Mouse (Mus musculus) R1 (cell line): ENCODE measurements around the gene Gng8.
A peak's percentile ranks its signal among the peaks of the same experiment; 100 is the strongest.

Experiments used
- DNase-seq: peaks from one replicate; pipeline ENCODE4 v3.0.0-alpha.2; 2018; ENCODE audit warnings: low read depth, low spot score

Gng8 gene

DNA sequence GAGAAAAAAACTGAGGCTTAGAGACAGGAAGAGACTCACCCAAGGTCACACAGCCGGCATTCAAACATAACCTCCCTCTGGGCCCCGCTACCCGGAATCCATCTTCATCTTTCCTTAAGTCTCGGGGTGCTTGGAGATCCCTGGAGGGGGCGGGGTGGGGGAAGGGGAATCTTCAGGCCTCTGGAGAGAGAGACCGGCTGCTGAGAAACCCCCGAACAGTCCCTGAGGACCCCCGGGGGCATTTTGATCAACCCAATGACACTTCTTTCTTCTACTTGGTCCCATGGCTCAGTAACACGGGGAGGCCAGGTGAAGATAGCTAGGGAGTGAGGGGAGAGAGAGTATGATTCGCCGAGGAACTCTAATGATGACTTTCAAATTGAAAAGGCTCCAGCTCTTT, 15.6 kb upstream of the Gng8 start:
- DNase-seq: no peak

DNA sequence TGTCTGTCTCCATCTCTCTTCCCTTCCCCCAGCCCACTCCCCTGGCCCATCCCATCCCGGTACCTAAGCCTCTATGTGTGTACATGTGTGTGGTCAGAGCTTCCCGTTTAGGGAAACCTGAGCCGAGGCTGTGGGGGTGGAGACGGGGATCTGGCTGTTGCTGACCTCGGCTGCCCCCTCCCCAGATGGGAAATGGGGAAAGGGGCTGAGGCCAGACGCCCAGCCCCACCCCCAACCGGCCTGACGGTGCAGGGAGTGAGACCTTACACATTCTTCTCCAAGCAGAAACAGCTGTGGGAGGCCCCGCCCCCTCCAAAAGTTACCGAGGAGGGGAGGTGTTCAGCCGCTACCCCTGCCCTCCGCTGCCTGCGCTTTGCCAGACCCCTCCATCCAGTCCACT, 15.0 kb upstream of the Gng8 start:
- DNase-seq: peak; percentile 75

DNA sequence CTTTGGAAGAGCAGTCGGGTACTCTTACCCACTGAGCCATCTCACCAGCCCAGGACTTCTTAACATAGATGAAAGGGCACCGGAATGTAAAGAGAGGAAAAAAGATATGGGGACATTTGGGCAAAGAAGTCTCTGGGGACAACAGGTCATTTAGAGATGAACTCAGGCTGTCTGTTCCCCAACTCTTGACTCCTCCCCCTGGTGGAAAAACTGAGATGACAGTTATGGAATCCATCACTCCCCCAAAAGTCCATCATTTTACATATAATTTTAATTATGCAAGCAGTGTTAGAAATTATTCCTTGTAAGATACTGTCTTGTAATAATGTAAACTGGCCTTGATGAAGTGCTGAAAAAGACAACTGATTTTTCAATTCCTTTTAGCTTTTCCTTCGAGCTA, 13.9 kb upstream of the Gng8 start:
- DNase-seq: no peak

DNA sequence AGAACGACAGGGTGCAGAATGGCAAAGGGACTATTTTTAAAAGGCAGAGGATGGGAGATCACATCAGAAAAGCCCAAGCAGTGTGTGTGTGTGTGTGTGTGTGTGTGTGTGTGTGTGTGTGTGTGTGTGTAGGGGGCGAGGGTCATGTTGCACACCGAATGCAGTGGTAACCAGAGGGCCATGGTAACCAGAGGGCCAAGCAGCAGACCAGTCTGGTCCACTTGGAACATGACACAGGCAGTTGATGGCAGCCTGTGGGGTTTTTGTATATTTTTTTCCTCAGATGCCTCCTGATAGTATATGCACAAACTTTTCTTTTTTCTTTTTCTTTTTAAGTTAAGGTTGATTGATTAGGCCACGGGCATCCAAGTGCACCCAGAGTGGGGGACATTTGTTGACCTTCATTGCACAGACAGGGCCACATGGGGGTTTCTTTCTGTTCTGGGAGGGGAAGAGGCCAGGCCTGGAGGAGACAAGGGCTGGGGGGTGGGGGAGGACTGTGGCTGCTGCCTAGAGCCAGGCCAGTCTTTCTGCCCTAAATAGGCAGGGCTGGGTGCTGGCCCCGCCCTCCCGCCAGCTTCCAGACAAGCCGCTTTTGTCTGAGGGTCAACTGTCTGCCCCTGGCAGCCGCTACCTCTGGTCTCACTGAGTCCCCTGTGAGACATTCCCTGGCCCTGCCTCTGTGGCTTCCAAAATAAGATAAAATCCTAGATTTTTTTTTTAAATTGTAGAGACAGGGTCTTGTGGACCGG, 11.6 kb upstream of the Gng8 start:
- peak; percentile 64 for DNase-seq

DNA sequence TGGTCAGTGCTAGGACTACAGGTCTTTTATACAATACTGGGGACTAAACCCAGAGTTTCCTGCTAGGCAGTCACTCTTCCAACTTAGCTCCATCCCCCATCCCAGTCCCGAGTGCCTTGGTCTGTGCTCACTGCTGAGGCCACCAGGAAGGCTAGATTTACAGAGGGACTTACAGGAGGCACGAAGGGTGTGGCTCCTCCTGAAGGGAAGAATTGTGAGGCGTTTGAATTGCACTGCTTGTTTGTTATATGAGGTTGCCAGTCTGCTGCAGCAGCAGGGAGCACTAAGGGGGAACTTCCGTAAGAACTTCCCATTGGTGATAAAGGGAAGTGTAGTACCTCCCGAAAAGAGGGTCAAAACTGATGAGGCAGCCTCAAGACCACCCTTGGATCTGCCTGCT, 11.0 kb upstream of the Gng8 start:
- peak; percentile 60 for DNase-seq

DNA sequence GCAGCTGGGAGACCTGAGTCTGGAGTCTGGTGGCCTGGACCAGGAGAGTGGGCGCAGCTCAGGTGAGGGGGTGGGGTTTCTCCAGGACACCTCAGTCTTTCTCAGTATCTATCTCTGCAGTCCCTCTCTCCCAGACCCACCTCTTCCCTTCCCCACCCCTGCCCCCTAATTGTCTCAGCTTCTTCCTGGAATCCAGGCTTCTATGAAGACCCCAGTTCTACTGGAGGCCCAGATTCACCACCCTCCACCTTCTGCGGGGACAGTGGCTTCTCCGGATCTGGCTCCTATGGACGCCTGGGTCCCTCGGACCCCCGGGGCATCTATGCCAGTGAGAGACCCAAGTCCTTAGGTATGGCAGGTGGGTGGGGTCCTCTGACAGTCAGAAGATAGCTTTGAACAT, 8.4 kb upstream of the Gng8 start:
- DNase-seq: no peak

DNA sequence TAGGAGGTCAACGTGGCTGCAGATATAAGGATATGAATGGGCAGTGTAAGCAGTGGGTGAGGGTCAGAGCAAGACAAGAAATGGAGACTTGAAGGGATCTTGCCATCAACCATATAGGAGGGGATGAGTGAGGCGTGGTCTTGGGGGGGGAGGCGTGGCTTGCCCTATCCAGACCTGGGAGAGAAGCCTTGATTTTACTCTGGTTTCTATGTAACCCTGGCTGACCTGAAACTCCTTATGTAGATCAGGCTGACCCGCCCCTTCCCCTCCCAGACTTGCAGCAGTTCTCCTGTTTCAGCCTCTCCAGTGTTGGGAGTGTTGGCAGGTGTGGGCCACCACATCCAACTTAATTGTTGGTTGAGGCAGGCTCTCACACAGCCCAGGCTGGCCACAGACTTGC, 7.3 kb upstream of the Gng8 start:
- no peak for DNase-seq

DNA sequence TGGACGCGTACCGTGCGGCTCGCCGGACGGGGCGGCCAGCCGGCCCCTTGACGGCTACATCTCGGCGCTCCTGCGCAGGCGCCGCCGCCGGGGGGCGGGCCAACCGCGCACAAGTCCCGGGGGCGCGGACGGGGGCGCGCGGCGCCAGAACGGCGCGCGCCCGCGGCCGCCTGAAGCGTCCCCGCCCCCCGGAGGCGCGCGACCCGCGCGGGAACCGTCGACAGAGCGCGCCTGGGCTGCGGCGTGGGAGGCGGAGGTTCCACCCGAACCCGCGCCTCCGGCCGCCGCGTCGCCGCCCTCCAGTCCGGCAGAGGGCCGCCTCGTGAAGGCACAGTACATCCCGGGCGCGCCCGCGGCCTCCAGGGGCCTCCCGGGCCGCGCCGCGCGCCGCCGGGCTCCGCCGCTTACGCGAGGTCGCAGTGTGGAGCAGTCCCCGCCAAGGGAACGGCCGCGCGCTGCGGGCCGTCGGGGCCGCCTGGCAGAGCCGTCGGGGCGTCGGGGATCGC, 6.3 kb upstream of the Gng8 start:
- peak; percentile 69 for DNase-seq

DNA sequence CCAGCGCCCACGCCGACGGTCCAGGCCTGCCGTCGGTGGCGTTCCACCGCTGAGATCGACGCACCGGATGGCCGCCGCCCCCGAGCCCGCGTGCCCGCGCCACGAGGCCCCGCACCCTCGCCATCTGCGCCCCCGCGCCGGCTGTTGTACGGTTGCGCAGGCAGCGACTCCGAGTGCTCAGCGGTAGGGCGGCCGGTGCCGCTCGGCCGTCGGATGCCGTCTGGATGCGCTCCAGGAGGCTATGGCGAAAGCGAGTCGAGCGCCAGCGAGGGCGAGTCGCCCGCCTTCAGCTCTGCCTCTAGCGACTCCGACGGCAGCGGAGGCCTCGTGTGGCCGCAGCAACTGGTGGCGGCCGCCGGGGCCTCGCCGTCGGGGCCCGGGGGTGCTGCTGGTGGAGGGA, 5.7 kb upstream of the Gng8 start:
- DNase-seq: no peak

DNA sequence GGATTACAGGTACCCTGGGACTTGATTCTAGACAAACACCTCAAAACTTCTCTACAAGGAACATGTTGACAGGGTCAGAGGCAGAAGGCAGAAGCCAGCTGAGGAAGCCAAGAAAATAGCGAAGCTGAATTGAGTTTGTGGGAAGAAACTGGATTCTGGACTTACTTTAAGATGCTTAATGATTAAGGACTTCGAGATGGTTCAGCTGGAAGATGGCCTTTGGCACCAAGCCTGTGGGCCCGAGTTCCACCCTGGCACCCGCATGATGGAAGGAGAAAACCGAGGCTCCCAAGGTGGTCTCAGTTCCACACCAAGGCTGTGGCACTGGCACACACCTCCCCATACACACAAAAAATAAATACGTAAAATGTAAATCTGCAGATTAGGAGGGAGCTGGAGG, 1.1 kb upstream of the Gng8 start:
- DNase-seq: no peak

DNA sequence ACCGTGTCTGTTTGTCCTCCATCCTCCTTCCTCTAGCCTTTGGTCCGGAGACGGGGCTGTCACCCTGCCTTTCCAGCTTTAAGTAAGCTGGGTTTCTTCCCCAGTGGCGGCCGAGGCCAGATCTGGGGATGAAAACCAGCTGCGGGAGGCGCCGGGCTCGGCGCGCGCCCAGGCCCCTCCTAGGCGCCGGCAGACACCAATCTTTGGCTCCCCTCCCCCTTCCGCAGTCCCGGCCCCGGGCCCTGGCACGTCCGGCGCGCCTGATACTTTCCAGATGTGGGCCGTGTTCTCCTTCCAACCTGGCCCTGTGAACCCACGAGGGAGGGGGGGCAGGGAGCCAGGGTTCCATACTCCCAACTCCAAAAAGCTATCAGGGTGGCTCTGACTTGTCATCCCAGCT, 642 bp upstream of the Gng8 start:
- DNase-seq: no peak

DNA sequence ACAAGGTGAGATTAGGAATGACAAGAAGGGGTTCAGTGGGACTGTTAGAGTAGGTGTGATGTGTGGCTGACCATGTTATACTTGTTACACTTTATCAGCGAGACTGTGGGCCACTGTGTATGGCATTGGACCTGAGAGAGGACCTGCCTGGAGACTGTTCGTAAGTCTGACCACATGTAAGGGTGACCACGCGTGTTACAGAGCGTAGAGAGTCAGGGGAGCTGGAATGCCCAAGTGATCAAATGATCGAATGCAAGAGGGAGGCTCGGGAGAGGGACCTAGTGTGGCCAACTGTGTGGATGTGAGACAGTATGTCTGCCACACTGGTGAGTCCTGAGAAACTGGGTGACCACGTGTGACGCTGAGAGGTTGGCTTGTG, 755 bp downstream of the Gng8 start:
- DNase-seq: no peak

DNA sequence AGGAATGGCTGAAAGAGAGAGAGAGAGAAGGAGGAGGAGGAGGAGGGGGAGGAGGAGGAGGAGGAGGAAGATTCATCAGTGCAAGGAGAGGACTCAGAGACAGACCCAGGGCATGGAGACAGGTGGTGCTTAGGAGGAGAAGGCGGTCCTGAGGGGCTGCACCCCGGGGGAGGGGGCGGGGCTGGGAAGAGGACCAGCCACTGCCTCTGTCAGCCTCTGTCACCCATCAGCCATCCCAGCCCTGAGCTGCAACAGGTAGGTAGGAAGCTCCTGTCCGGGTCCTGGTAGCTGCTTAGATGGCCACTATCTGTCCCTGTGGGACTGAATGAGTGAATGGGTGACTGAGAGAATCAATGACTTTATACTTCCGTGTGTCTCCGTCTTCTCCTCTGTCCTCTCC, 2.0 kb downstream of the Gng8 start:
- DNase-seq: no peak

DNA sequence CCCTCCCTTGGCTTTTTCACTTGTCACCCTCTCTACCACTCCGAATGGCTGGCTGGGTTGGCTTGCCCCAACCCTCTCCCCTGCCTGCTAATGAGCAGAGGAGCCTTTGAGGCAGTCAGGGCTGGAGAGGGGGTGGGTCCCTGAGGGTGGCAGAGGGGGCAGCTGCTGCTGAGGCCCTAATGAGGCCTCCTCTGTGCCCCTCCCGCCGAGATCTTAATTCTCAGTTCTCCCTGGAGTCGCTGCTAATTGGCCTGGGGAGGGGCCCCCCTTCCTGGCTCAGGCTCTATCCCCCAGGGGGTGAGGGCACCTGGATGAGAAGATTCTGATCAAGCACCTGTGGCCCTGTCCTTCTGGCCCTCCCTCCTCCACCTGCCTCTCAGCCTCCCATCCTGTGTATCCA, 2.7 kb downstream of the Gng8 start:
- no peak for DNase-seq

DNA sequence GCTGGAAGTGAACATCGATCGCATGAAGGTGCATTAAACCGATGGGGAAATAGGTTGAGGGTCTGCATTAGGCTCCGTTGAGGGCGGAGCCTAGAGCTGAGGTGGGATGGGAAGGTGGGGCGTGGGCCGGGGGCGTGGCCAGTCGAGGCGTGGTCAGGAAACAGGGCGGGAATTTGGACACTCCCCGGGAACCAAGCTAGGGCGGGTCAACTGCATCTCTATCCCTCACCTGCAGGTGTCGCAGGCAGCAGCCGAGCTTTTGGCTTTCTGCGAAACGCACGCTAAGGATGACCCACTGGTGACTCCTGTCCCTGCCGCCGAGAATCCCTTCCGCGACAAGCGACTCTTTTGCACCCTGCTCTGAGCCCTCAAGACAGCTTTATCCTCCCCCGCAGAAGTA, 3.4 kb downstream of the Gng8 start:
- peak; percentile 88 for DNase-seq

DNA sequence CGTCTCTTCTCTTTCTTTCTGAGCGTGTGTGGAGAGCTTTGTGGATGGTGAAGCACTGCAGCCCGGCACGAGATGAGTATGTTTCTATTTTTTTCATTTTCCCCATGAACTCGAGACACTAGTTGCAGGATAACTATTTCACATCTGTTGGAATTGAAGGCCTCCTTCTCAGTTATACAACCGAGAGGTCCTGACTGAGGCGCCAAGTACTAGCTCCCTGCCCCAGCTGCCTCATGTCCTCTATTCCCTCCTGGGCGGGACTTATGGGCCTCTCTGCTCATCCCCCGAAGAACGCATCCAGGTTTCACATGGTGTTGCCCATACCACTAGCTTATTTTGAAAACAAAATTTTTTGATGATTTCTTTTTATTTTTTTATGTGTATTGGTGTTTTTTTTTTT, 3.9 kb downstream of the Gng8 start:
- DNase-seq: no peak

DNA sequence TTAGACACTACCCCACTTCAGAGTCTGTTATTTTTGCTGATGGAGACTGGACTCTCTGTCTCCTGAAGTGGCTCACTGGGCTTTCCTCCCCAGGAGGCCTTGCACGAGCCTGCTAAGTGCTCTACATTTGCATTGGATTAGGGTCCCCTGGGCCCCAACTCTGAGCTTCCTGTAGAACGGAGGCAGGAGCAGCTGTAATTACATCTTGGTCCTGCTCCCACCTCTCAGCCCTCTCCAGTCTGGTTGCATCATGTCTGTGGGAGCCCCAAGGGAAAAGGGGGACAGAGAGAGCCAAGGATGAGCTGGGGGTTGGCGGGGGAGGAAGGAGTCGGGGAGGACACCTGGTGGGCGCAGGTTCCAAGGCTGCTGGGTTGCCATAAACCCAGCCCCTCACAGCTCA, 8.9 kb downstream of the Gng8 start:
- no peak for DNase-seq

DNA sequence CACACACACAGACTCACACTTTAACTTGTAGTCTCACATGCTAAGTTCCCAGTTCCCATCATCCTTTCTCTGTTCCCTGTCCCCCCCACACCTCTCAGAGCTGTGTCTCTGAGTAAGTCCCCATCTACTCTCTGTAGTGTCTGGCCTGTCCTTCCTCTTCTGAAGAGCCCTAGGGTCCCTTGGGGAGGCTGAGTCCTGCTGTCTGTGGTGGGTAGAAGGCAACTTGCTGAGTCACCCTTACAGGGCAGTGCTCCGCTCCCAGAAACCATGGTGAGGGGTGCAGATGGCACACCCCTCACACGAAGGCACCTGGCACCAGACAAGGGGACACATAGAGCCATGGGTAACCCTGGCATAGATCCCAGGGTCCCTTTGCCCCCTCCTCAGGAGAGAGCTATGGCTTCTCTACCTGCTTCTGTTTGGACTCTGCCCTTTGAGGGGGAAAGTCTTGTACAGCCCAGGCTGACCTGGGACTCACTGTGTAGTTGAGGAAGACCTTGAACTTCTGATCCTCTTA, 11.9 kb downstream of the Gng8 start:
- no peak for DNase-seq

DNA sequence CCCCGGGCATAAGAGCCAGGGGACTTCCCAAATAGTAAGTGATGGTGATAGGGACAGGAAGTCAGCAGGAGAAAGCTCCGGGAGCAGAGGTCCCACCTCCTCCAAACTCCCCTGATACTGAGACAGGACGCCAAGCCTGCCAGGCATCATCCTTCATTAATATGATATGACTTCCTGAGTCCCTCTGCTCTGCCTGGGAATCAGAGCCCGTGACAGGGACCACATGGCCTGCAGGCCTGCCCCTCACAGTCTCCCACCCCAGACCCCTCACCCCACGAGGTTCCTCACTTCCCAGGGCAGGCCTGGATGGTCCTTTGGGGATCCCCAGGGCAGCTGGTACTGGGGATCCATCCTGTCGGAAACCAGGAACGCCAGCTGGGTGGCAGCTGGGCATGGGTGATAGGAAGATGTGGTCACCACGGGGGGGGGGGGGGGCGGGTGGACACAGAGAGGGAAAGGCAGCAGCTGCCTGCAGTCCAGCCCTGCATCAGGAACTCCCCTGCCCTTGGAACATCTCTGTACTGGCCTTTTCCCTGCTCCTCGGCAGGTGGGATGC, 12.6 kb downstream of the Gng8 start:
- DNase-seq: no peak

DNA sequence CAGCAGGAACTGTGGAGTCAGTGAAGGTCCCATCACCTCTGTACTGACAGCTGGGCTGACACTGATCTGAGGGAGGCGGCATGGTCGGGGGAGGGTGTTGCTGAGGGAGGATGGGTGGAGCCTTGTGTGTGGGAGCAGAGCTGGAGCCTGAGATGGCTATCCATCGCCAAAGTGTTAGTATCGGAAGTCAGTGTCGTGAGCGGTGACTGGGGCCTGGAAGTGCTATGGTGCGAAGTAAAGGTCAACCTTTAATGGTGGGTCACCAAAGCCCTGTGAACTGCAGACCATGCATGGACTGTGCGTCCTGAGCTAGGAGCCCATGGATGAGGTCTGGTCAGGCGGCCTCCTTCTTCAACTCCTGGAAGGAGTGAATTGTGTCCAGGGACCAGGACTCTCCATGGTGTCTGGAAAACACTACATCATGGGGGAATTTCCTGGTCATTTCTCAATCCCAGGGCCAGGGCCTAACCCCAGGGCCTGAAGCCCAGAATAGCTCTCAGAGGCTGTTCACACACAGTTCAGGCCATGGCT, 14.0 kb downstream of the Gng8 start:
- DNase-seq: no peak

DNA sequence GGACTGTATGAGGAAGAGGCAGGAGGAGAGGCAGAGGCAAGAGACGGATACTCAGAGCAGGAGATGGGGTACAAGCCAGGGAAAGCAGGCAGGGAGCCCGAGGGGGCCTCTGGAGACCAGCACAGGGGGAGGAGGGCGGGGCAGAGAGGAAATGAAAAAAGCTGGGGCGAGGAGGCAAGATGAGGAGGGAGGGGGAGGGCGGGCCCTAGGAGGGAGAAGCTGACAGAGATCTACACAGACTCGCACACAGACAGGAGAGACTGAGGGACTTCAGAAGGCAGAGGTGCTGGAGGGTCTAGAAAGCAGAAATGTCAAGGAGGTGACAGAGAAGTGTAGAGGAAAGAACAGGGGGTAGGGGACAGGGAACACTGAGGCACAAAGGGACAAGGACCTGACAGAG, 14.7 kb downstream of the Gng8 start, which contains the start of gene Ptgir:
Ptgir (plus strand) TSS at position 210 of the 400 bp plus-strand sequence.
- no peak for DNase-seq

DNA sequence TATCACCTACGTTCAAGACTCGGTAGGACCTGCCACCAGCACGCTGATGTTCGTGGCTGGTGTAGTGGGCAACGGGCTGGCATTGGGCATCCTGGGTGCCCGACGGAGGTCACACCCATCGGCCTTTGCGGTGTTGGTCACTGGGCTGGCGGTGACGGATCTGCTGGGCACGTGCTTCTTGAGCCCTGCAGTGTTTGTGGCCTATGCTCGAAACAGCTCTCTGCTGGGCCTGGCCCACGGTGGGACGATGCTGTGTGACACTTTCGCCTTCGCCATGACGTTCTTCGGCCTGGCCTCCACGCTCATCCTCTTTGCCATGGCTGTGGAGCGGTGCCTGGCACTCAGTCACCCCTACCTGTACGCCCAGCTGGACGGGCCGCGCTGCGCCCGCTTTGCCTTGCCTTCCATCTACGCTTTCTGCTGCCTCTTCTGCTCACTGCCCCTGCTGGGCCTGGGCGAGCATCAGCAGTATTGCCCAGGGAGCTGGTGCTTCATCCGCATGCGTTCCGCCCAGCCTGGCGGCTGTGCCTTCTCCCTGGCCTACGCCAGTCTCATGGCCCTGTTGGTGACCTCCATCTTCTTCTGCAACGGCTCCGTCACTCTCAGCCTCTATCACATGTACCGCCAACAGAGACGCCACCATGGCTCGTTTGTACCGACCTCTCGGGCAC, 15.4 kb downstream of the Gng8 start:
- DNase-seq: no peak

DNA sequence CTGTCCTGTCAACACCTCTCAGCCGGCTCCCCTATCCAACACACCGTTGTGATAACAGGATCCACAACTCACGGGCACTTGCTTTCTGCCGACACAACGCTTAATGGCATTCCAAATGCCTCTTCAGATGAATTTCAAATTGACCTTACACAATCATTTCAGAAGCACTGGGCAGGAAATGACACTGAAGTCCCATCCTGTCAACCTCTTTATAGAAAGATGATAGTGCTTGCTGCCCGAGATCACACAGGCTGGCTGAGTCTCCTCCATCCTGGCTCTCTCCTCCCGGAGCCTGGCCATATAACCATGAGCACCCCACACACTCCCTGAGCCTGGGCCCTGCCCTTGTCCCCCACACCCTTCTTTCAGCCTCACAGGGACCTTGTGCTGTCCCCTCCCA, 16.3 kb downstream of the Gng8 start:
- DNase-seq: no peak
